Mouse (Mus musculus) cortical plate, adult 2 months (tissue): ENCODE data around the gene Herc2.

Source experiments
- CTCF ChIP-seq: fragments of 200-500 bp; IDR thresholded peaks from 2 replicates; pipeline ENCODE4 v1.5.1; 2011; ENCODE audit warnings: mild to moderate bottlenecking, control low read depth, low read length; ENCODE audit not compliant: insufficient read depth; ENCODE audit errors: extremely low read depth
- POLR2A ChIP-seq: fragments of 200-500 bp; IDR thresholded peaks from 2 replicates; pipeline ENCODE4 v1.6.1; 2011; ENCODE audit warnings: mild to moderate bottlenecking, low read length, control low read depth; ENCODE audit not compliant: insufficient read depth; ENCODE audit errors: extremely low read depth

- TF ChIP-seq POLR2A (no peak), CTCF (no peak)
Measured at GRCm38 (mm10) chr7:56191041-56191440, 141.0 kb downstream of the Herc2 start.
